Mouse (Mus musculus) heart, postnatal 14 days (tissue): ENCODE results near the gene Apoa4. TPM values are rescaled to one million over a fixed set of nuclear protein-coding genes. Genes with fewer than 3 reads are reported as not detected.

Source experiments
- DNase-seq, 2 experiments: peaks; one replicate each; pipeline ENCODE4 v3.0.0; 2021 to 2022
- intact Hi-C: fragments of 180-260 bp; cut with DNase I; formaldehyde crosslinking; loops from one replicate; pipeline ENCODE4 v1.15.1; 2025
- long read RNA-seq, 2 experiments: library from polyadenylated mRNA; stranded (forward); transcript quantifications; one replicate each; pipeline ENCODE4 v2.0.0; 2021
- total RNA-seq, 2 experiments: library from RNA; stranded (reverse); gene quantifications; 2 replicates each; pipeline ENCODE4 v1.2.3; 2021

The Apoa4 gene
- total RNA-seq: under 1 TPM in 1 of 2 experiments, not detected in 1; 0.12 TPM
- long read RNA-seq, experiment 1: 0 reads
- long read RNA-seq, experiment 2: 0 reads

DNA sequence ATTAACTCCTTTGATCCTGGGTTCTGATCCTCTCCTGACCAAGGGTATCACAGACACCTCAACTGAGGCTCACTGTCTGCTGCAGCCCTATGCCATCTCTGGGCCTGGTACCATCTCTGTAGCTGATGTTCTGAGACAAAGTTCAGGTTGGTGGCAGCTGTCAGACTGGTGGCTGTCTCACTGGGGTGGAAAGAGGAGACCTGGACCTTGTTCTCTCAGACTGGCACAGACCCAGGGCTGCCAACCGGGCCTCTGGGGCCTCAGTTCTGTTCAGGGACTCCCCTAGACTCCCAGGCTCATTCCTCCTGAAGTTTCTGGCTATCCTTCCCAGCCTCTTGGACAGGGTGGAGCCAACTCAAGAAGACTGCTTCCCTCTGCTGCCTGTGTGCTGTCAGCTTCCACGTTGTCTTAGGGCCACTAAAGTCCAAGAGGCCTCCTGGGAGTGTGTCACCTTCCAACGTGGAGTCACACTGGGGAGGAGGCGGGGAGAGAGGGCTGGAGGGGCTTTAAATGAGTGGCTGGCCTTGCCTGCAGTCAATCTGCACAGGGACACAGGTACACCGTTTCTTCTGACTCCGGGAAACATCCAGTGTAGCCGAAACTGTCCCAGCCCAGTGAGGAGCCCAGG, at the start of gene Apoa4:
Gene Apoa4, plus strand, starts transcription at position 171 of the 628 bp plus-strand sequence.
- DNase-seq: no peak
- intact Hi-C loops: no loop called here

DNA sequence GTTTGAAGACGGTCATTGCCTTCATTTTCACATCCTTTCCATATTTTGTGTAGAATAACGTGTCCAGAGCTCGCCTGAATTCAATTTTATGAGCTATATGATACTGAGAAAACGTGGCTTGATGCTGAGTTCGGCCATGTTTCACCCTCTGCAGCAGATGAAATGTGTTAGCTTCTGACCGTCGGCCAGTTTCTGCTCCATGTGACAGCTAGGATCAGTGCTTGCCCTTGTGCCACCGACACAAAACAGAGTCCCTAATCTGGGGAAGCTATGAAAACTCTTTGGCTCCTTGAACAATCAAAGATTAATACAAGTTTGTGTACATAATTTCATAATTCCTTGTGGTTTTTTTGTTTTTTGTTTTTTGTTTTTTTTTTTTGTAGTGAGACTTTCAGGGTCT, 49.3 kb upstream of the Apoa4 start:
- intact Hi-C loops: loop anchor here (2.0 to 10.0 kb wide), 4 partner anchors 64 to 276 kb away; partner anchors contain the start of genes Pafah1b2 and Sik3
- no peak for DNase-seq

DNA sequence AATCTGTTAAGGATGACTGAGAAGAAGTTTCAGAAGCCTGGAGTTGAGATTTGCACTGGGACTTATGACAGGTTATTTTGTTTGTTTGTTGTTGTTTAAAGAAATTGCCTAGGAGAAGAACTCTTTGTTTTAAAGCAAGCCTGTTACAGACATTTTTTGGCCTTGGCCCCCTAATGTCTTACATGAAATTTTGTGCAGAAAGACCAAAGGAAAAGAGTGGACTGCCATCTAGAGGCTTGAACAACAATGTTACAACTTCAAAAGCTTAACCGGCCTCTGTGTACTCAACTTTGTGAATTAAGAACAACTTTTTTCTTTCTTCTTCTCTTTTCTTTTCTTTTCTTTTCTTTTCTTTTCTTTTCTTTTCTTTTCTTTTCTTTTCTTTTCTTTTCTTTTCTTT, 48.9 kb upstream of the Apoa4 start:
- intact Hi-C loops: loop anchor here (2.0 to 10.0 kb wide), 4 partner anchors 65 to 277 kb away; partner anchors contain the start of genes Pafah1b2 and Sik3
- peak in 1 of 2 experiments; percentile 42 for DNase-seq

DNA sequence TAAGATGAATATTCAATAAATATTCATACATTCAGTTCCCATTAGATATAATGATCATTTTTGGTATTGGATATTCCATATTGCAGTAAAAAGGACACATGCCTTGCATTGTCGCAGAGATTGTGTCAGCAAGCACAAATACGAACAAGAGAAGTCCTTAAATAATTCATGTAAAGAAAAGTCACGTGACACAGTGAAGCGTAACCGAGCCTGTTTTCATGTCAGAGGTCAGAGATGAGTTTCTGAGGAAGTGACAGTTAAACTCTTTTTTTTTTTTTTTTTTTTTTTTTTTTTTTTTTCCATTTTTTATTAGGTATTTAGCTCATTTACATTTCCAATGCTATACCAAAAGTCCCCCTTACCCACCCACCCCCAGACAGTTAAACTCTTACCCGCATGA, 47.9 kb upstream of the Apoa4 start:
- intact Hi-C loops: loop anchor here (10.0 kb wide), 1 partner anchor 278 kb away; no protein-coding TSS in a partner anchor

DNA sequence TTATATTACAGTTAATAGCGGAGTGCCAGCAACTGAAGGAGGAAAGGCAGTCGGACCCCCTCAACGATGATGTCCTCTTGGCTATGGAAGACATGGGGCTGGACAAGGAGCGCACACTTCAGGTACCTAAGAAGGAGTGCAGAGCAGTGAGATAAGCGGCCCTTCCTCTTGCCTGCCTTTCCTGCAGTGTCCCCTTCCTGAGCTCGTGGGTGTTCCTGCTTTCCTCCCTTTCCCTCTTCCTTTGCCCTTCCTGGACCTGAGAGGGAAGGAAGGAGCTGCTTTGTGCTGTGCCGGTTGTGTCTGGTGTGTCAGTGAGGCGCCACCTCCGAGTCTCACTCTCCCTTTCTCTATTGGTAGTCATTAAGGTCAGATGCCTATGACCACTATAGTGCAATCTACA, 45.7 kb upstream of the Apoa4 start:
- intact Hi-C loops: loop anchor here (10.0 kb wide), 1 partner anchor 280 kb away; no protein-coding TSS in a partner anchor
- no peak for DNase-seq

More for the DNA sequence above, 47.9 kb upstream of the Apoa4 start:
- DNase-seq: no peak

DNA sequence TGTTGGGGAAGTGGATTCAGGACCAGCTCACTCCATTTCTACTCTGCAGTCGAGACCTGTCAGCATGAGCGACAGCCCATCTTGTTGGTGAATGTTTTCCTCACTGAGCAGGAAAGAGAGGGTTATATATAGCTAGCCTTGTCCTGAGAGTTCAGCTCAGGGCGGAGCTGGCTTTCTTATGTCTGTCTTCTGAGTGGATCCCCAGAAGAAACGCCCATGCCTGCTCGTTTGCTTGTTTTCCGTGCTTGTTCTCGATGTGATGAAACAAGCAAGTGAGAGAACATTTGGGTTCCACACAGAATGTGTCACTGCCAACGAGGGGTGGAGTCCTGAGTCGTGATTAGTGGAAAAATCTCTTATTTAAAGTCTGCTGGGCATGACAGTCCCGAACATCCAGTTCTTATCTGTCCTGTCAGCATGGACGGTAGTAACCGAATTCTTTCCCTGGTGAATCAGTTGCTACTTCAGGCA, 43.8 kb upstream of the Apoa4 start:
- intact Hi-C loops: loop anchor here (10.0 kb wide), 1 partner anchor 282 kb away; no protein-coding TSS in a partner anchor
- peak; percentile 59 to 60 for DNase-seq

DNA sequence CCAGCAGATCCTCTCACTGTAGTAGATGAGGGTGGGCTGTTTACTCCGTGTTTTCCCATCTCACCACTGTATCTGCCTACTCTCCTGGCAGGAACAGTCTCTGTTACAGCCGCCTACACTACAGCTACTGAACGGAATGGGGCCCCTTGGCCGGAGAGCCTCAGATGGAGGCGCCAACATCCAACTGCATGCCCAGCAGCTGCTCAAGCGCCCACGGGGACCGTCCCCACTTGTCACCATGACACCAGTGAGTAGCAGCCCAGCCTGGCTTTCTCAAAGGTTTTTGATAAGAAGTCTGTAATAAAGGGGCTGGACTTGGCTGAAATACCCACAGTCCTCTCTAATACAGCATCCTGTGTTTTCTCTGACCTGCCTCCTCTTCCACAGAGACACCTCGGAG, 42.0 kb upstream of the Apoa4 start:
- DNase-seq: peak; percentile 57 to 59

GRCm38 (mm10) chr9:46198936-46199335, 41.6 kb upstream of the Apoa4 start:
- intact Hi-C loops: loop anchor here (10.0 kb wide), 1 partner anchor 284 kb away; no protein-coding TSS in a partner anchor
- no peak for DNase-seq

More for the DNA sequence above, 42.0 kb upstream of the Apoa4 start:
- intact Hi-C loops: loop anchor here (10.0 kb wide), 1 partner anchor 284 kb away; no protein-coding TSS in a partner anchor

DNA sequence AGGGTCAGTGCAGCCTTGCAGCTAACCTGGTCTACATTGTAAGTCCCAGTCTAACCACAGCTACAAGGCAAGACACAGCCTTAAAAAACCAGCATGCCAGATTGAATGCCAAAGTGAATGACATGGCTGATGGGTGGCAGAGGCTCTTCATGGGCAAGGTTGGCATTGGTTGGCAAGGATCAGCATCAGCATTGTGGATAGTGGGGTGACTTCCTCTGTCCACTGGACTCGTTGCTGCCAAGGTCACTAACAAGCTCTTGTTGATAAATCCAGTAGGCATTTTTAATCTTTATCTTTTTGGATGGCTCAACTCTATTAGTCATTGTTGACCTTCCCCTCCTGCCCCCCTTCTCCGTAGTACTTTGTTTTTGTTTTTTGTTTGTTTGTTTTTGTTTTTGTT, 40.9 kb upstream of the Apoa4 start:
- intact Hi-C loops: loop anchor here (2.0 to 10.0 kb wide), 2 partner anchors 45 to 285 kb away; no protein-coding TSS in a partner anchor
- no peak for DNase-seq

- intact Hi-C loops: no loop called here
- DNase-seq: no peak
Observed at GRCm38 (mm10) chr9:46206834-46207500, 33.5 kb upstream of the Apoa4 start.

DNA sequence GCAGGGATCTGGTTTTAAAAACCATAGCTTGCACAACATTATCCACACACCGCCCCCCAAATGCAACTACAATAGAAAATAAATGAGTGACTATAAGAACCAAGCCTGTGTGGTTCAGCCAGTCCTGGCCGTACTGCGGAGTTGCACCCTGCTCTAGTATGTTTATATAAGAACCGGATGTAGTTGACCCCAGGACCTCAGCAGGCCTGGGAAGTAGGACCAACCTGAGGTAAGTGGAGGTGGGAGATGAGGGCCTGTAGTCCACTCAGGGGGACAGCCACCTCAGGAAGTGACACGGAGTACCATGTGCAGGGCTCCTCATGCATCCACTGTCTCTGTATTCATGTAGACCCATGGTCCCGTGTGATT, 33.0 kb upstream of the Apoa4 start:
- intact Hi-C loops: no loop called here
- DNase-seq: no peak

GRCm38 (mm10) chr9:46208401-46208974, 32.0 kb upstream of the Apoa4 start:
- intact Hi-C loops: no loop called here
- DNase-seq: no peak

DNA sequence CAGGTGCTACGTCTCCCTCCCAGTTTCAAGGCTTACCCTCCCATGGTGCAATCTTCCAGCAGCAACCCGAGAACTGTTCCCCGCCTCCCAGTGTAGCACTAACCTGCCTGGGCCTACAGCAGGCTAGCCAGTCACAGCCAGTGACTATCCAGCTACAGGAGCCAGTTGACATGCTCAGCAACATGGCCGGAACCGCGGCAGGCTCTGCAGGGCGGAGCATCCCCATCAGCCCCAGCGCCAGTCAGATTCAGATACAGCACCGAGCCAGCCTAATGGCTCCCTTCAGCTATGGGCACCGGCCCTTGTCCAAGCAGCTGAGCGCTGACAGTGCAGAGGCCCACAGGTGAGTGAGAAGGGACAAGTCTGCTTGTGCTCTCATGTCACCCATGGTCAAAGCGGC, 30.0 kb upstream of the Apoa4 start:
- no peak for DNase-seq
- intact Hi-C loops: no loop called here

- intact Hi-C loops: no loop called here
Observed at GRCm38 (mm10) chr9:46214276-46214675, 26.2 kb upstream of the Apoa4 start.

DNA sequence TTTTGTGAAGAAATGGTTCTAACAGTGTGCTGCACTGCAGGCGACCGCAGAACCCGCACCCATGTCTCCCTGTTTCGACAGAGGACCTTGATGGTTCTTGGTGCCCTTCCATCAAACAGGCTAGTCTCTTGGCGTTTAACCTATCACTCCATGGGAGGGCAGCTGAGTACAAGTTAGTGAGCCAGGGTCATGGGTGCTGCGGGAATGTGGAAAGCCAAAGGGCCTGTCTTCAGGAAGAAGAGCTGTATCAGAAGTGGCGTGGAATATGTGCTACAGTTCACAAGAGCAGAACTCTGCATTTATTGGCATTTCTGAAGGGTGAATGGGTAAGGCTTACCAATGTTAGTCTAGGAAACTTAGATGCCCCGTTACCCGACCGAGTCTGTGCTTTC, 25.6 kb upstream of the Apoa4 start:
- no peak for DNase-seq
- intact Hi-C loops: no loop called here

More at GRCm38 (mm10) chr9:46214276-46214675, 26.2 kb upstream of the Apoa4 start:
- no peak for DNase-seq

DNA sequence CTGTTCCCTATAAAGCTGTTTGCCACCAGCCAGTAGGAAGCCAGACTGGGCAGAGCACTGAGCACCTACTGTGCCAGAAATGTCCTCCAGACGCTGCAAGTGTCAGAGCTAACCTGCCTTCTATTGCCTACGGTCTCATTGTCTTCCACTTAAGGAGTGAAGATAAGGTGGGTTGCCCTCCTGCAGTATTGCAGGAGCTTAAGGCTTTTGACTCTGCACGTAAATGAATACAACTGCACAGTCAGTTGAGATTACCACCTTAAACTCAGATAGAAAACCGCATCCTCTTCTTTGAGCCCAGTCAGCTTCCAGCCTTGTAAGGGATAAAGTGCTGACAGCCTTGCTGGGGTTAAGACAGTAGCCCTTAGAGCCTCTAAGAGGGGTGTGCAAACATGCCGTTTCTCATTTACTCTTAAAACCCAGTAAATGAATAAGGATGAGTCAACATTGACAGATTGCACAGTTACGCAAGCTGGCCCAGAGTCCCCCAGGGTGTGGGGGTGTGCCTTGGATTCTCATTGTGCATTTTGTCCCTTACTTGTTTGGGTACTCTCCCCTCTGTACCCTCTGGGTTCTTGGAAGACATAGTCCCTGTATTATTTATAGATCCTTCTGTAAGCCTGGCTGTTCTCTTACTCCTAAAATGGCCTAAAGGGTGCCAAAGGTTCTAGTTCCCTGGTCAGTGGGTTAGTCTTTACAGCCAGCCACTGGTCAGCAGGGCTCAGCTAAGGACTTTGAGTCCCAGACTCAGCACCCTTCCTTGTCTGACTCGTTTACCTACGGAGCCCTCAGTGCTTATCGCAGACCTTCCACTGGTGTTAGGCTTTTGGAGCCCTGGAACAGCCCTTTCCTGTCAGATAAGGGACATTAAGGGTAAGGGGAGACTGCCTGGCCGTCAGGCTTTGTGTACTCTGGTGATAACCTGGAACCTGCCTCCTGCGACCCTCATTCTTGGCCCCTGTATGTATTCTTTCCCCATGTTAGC, 24.9 kb upstream of the Apoa4 start:
- intact Hi-C loops: no loop called here
- no peak for DNase-seq

DNA sequence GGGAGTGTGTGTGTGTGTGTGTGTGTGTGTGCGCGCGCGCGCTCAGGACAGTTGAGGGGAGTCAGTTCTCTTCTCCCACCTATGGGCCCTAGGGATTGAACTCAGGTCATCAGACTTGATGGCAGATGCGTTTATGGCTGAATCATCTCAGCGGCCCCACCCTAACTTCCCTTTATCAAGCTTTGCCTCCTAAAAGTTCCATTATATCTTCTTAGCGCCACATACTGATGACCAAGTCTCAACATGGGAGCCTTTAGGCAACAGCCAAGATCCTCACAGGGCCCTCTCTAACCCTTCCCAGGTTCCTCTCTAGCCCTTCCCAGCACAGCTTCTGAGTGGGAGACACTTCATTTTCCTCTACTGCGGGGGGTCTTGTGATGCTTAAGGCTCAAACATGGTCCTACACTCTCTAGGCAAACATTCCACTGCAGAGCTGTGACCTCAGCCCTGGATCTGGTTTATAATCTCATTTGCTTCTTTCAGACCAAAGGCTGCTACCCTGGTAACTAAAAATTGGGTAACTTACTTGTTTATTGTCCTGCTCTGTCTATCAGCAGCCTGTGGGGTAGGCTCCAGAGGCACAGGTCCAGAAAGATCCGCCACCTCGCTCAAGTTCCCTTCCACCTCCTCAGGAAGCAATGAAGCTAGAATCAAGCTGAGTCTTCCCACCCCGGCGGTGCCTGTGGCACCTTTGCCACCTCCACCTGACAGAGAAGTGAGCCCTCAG, 23.6 kb upstream of the Apoa4 start:
- intact Hi-C loops: no loop called here
- DNase-seq: no peak

DNA sequence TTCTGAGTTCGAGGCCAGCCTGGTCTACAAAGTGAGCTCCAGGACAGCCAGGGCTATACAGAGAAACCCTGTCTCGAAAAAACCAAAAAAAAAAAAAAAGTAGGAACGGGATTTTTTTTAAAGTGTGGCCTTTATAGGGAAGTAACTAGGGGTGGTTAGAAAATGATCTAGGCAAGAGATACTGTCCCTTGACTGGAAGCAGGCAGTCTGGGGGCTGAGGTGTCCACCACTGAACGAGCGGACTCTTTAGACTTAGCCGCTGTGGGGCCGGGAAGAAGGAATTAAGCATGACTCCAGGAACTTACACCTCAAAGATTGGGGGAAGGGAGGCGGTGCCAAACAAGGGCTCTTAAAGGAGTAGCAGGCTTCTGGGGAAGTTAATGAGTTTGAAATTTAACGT, 22.3 kb upstream of the Apoa4 start:
- intact Hi-C loops: no loop called here
- DNase-seq: no peak

- DNase-seq: peak in 1 of 2 experiments; percentile 29
- intact Hi-C loops: no loop called here
Observed at GRCm38 (mm10) chr9:46223090-46223489, 17.4 kb upstream of the Apoa4 start.
